Mouse (Mus musculus) E14TG2a.4 (cell line): ENCODE results near the gene Ntn3.

Source experiments
- CTCF ChIP-seq: conservative IDR thresholded peaks from 2 replicates; pipeline ENCODE4 v1.5.1; 2014; ENCODE audit warnings: low read length
- NANOG ChIP-seq: IDR thresholded peaks from 2 replicates; pipeline ENCODE4 v1.6.1; 2014; ENCODE audit warnings: borderline replicate concordance, low read length, mixed read lengths
- POU5F1 ChIP-seq: IDR thresholded peaks from 2 replicates; pipeline ENCODE4 v1.6.1; 2014; ENCODE audit warnings: low read length, borderline replicate concordance

DNA sequence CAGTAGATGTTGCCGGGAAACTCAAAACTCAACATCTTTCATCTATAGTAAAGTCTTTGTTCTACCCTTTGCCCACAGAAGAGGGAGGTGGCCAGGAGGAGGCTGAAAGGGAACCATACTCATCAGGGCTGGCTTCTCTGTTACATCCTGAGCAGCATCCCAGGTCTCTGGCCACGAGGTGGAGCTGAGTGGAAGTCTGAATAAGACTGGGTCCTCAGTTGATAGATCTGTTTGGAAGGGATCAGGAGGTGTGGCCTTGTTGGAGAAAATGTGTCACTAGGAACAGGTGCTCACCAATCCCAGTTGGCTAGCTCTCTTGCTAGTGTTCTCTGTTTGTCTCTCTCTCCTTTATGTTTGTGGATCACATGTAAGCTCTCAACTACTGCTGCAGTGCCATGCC, 14.0 kb downstream of the Ntn3 start:
- TF ChIP-seq CTCF (no peak), NANOG (no peak), POU5F1 (no peak)
